Mouse (Mus musculus) liver, embryonic 16.5 days (tissue): ENCODE data around the gene Itpr1. TPM values are rescaled to one million over a fixed set of nuclear protein-coding genes. Genes with fewer than 3 reads are reported as not detected.

Source experiments
- ATAC-seq: fragments of 200-750 bp; cut with Nextera tagmentation; 2 replicates; pipeline ENCODE4 v1.8.0; 2017; ENCODE audit warnings: low read depth, mild to moderate bottlenecking, moderate number of reproducible peaks, moderate library complexity
- H3K27ac ChIP-seq: fragments of 300-500 bp; sonication (generic); 2 replicates; pipeline ENCODE4 v1.5.1; 2014; ENCODE audit warnings: mild to moderate bottlenecking, low read length
- H3K27me3 ChIP-seq: fragments of 300-500 bp; sonication (generic); 2 replicates; pipeline ENCODE4 v1.6.1; 2014; ENCODE audit warnings: low read depth, low read length, mixed read lengths; ENCODE audit not compliant: control insufficient read depth, insufficient read depth
- H3K36me3 ChIP-seq: fragments of 300-500 bp; sonication (generic); 2 replicates; pipeline ENCODE4 v1.6.1; 2014; ENCODE audit warnings: mild to moderate bottlenecking; ENCODE audit not compliant: control insufficient read depth, insufficient read depth
- H3K4me1 ChIP-seq: fragments of 300-500 bp; sonication (generic); 2 replicates; pipeline ENCODE4 v1.6.1; 2014; ENCODE audit warnings: low read depth, low read length, mixed read lengths; ENCODE audit not compliant: control insufficient read depth
- H3K4me2 ChIP-seq: fragments of 300-500 bp; sonication (generic); 2 replicates; pipeline ENCODE4 v1.6.1; 2014; ENCODE audit warnings: low read depth, low read length, mixed read lengths
- H3K4me3 ChIP-seq: fragments of 300-500 bp; sonication (generic); 2 replicates; pipeline ENCODE4 v1.5.1; 2014; ENCODE audit warnings: low read depth, mild to moderate bottlenecking, low read length
- H3K9ac ChIP-seq: fragments of 300-500 bp; sonication (generic); 2 replicates; pipeline ENCODE4 v1.6.1; 2014; ENCODE audit warnings: low read depth, low read length
- H3K9me3 ChIP-seq: fragments of 300-500 bp; sonication (generic); replicated peaks from 2 replicates; pipeline ENCODE4 v1.6.1; 2016; ENCODE audit warnings: low read length; ENCODE audit not compliant: control insufficient read depth
- WGBS: fragments of 180-500 bp; shearing (Covaris S2); extraction: QIAGEN DNeasy Blood & Tissue Kit; methylation state at CpG from one replicate; pipeline ENCODE4 v1.1.7; 2014; ENCODE audit not compliant: insufficient replicate concordance; 5-methylcytosine and 5-hydroxymethylcytosine counted together
- polyA plus RNA-seq: library from polyadenylated mRNA; unstranded; fragments of >200 nt; fragmentation: Nextera tagmentation; extraction: Ambion mirVana; gene quantifications from 2 replicates; pipeline ENCODE4 v1.2.1, GENCODE M21; 2015

Itpr1 gene
- polyA plus RNA-seq, 1 experiment from 2014 or later = 2.9 TPM

- H3K36me3 ChIP-seq = peaks cover 3% of the 10 kb centered on the region
- no peaks in the 10 kb centered on the region for H3K4me1 ChIP-seq
- H3K9ac ChIP-seq = no peak overlapping the region
- WGBS = 62% methylated on average over 3 of the region's 3 CpGs
- no peaks in the 10 kb centered on the region for H3K9me3 ChIP-seq
- H3K27ac ChIP-seq = no peak overlapping the region
- H3K4me2 ChIP-seq = no peak overlapping the region
- ATAC-seq = no peak
- no peaks in the 10 kb centered on the region for H3K27me3 ChIP-seq
- no peak overlapping the region for H3K4me3 ChIP-seq
Observed at GRCm38 (mm10) chr6:108379041-108379440, 166.1 kb downstream of the Itpr1 start.

GRCm38 (mm10) chr6:108380209-108380608 lies 167.3 kb downstream of the Itpr1 start:
- WGBS = 52% methylated on average over 2 of the region's 2 CpGs
- no peak overlapping the region for H3K4me3 ChIP-seq
- no peaks in the 10 kb centered on the region for H3K4me1 ChIP-seq
- peaks cover 3% of the 10 kb centered on the region for H3K36me3 ChIP-seq
- H3K9me3 ChIP-seq = no peaks in the 10 kb centered on the region
- H3K9ac ChIP-seq = no peak overlapping the region
- no peak overlapping the region for H3K27ac ChIP-seq
- ATAC-seq = no peak
- no peak overlapping the region for H3K4me2 ChIP-seq
- no peaks in the 10 kb centered on the region for H3K27me3 ChIP-seq

GRCm38 (mm10) chr6:108390624-108391324 lies 177.9 kb downstream of the Itpr1 start:
- no peak overlapping the region for H3K27ac ChIP-seq
- no peaks in the 10 kb centered on the region for H3K36me3 ChIP-seq
- H3K4me3 ChIP-seq = no peak overlapping the region
- WGBS = 70% methylated on average over 6 of the region's 6 CpGs
- ATAC-seq = no peak
- H3K9ac ChIP-seq = no peak overlapping the region
- H3K4me2 ChIP-seq = no peak overlapping the region
- H3K27me3 ChIP-seq = no peaks in the 10 kb centered on the region
- H3K4me1 ChIP-seq = no peaks in the 10 kb centered on the region
- H3K9me3 ChIP-seq = no peaks in the 10 kb centered on the region

DNA sequence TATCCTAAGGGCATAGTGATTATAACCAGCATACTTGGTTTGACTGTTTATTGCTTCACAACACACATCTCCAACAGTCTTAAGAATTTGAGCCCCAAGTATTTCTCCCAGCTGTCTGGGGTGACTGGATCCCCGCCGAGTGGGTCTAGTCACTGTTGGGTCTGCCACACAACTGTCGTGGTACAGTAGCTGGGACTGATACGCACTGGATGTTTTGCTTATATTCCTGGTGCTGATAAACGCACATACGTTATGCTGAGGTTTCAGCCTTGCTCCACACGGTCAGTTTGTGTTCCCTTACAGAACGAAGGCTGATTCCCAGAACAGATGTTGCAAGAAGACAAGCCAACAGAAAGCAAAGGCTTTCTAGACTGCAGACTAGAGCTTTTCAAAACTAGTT lies 180.2 kb downstream of the Itpr1 start:
- H3K27me3 ChIP-seq = no peaks in the 10 kb centered on the region

DNA sequence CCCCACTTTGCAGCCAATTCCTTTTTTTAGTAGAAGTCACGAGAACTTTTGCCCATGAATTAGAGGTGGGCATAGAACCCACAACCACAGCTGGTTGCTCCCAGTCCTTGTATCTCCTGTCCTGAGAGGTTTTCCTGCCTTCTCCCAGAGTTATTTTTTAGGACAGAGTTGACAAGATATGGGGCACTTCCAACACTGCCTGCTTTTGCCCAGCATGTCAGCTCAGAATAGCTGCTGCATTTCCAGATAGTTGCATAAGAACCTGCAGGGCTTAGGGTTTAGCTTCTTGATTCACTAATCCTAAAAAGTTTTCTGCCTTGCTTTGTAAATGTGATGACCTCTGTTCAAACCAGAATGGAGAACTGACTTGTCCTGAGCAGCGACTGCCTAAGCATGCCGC lies 185.1 kb downstream of the Itpr1 start:
- Histone ChIP-seq H3K4me3 (no peak overlapping the region), H3K27me3 (no peaks in the 10 kb centered on the region), H3K4me1 (no peaks in the 10 kb centered on the region), H3K4me2 (no peak overlapping the region), H3K9ac (no peak overlapping the region), H3K27ac (no peak overlapping the region), H3K9me3 (no peaks in the 10 kb centered on the region), H3K36me3 (no peaks in the 10 kb centered on the region)
- 73% methylated on average over 3 of the region's 3 CpGs for WGBS
- ATAC-seq = no peak

More for the DNA sequence above, 180.2 kb downstream of the Itpr1 start:
- Histone ChIP-seq H3K4me2 (no peak overlapping the region), H3K9me3 (no peaks in the 10 kb centered on the region), H3K36me3 (no peaks in the 10 kb centered on the region), H3K4me1 (no peaks in the 10 kb centered on the region), H3K9ac (no peak overlapping the region), H3K4me3 (no peak overlapping the region), H3K27ac (no peak overlapping the region)
- no peak for ATAC-seq
- 74% methylated on average over 8 of the region's 8 CpGs for WGBS

DNA sequence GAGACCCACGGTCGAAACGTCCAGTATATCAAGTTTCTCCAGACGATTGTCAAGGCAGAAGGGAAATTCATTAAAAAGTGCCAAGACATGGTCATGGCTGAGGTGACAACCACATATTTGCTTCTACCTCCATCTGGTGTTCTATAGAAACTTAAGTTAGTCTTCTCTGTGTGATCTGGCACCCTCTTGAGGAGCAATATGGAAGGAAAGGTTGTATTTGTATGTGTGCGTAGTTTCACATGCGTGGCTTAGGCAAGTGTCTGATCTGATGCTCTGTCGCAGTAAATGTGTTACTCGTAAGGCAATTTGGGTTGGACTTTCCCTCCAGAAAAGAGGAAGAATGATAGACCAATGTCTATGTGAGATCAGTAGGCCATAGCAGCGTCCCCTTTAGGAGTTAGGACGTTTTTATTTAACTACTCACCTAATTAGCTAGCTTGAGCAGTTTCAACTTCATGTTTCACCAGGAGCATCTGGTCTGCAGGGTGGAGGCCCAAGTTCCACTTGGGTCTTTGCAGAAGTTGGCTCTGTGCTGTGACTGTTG lies 188.6 kb downstream of the Itpr1 start:
- no peaks in the 10 kb centered on the region for H3K9me3 ChIP-seq
- WGBS = 74% methylated on average over 10 of the region's 10 CpGs
- ATAC-seq = no peak

DNA sequence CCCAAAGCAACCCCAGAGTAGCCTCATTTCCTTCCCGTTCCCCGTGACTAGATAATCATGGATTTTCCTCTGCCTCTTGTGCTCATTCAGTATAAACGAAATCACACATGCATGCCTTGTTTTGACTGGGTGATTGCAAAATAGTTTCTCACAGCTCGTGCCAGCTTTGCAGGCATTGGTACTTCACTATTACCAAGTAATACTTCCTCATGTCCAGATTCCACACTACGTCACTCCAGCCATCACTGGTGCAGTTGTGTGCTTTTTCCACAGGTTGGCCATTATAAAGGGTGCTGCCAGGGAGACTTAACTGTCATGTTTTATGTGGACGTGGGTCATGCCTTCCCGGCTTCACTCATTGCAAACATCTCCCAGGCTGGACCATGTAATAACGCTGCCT lies 191.8 kb downstream of the Itpr1 start:
- H3K27ac ChIP-seq = no peak overlapping the region
- H3K4me3 ChIP-seq = no peak overlapping the region
- H3K27me3 ChIP-seq = no peaks in the 10 kb centered on the region
- H3K9me3 ChIP-seq = no peaks in the 10 kb centered on the region
- H3K4me1 ChIP-seq = no peaks in the 10 kb centered on the region
- H3K36me3 ChIP-seq = no peaks in the 10 kb centered on the region
- H3K9ac ChIP-seq = no peak overlapping the region
- no peak for ATAC-seq
- H3K4me2 ChIP-seq = no peak overlapping the region
- 70% methylated on average over 8 of the region's 8 CpGs for WGBS

More for the DNA sequence above, 188.6 kb downstream of the Itpr1 start:
- Histone ChIP-seq H3K27ac (no peak overlapping the region), H3K4me3 (no peak overlapping the region), H3K4me2 (no peak overlapping the region), H3K27me3 (no peaks in the 10 kb centered on the region), H3K4me1 (no peaks in the 10 kb centered on the region), H3K36me3 (no peaks in the 10 kb centered on the region), H3K9ac (no peak overlapping the region)

DNA sequence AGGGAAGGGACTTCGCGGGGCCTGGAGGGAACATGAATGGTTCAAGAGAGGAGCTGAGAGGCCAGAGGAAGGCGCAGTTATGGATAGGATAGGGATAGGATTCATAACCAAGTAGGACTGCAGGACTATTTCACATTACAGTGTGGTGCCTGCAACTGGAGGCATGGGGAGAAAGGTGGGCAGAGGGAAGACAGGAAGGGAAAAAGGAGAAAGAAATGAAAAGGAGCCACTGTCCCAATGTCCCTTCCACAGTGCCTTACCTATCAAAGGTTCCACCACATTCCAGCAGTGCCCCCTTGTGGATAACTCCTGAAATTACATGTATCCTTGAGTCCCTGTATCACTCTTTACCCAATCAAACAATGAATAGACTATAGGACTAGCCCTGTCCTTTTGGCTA lies 195.2 kb downstream of the Itpr1 start:
- no peak overlapping the region for H3K27ac ChIP-seq
- H3K27me3 ChIP-seq = no peaks in the 10 kb centered on the region
- WGBS = 79% methylated on average over 3 of the region's 3 CpGs
- H3K36me3 ChIP-seq = no peaks in the 10 kb centered on the region
- no peaks in the 10 kb centered on the region for H3K4me1 ChIP-seq
- H3K9me3 ChIP-seq = no peaks in the 10 kb centered on the region
- H3K4me2 ChIP-seq = no peak overlapping the region
- no peak overlapping the region for H3K4me3 ChIP-seq
- H3K9ac ChIP-seq = no peak overlapping the region
- no peak for ATAC-seq

- Histone ChIP-seq H3K9ac (no peak overlapping the region), H3K27me3 (no peaks in the 10 kb centered on the region), H3K4me1 (no peaks in the 10 kb centered on the region), H3K9me3 (no peaks in the 10 kb centered on the region), H3K4me3 (no peak overlapping the region), H3K36me3 (no peaks in the 10 kb centered on the region), H3K4me2 (no peak overlapping the region), H3K27ac (no peak overlapping the region)
- WGBS = 87% methylated on average over 5 of the region's 5 CpGs
- no peak for ATAC-seq
Observed at GRCm38 (mm10) chr6:108408726-108409125, 195.8 kb downstream of the Itpr1 start.
